Mouse (Mus musculus) olfactory bulb, adult 2 months (tissue): ENCODE results near the gene Hist2h2be.
A peak's percentile ranks its signal among the peaks of the same experiment; 100 is the strongest.

Experiments used
- CTCF ChIP-seq: fragments of 200-500 bp; IDR thresholded peaks from 2 replicates; pipeline ENCODE4 v1.5.1; 2012; ENCODE audit warnings: low read depth, mild to moderate bottlenecking, low read length, moderate library complexity; ENCODE audit not compliant: insufficient read depth
- POLR2A ChIP-seq: fragments of 200-500 bp; IDR thresholded peaks from 2 replicates; pipeline ENCODE4 v1.6.1; 2012; ENCODE audit warnings: mild to moderate bottlenecking, low read depth, low read length, moderate library complexity; ENCODE audit not compliant: insufficient read depth

DNA sequence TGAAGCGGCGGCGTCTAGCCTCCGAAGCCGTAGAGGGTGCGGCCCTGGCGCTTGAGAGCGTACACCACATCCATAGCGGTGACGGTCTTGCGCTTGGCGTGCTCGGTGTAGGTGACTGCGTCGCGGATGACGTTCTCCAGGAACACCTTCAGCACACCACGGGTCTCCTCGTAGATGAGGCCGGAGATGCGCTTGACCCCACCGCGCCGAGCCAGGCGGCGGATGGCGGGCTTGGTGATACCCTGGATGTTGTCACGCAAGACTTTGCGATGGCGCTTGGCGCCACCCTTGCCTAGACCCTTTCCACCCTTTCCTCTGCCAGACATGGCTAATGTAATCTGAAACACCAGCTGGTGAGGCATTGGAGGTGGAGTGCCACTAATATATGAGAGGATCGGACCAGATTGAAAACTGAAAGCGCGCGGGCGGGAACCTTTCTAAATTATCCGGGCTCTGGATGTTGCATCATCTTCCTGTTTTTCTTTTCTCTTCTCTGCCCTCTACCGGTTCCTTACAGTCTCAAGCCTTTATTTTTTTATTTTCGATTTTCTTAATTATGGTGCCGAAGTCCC, 42.1 kb downstream of the Hist2h2be start, which contains the start of gene Hist2h4:
- TF ChIP-seq CTCF: no peak
- TF ChIP-seq POLR2A: peak; percentile 96
